Mouse (Mus musculus): Measurements from ENCODE around the gene Rpl23a. TPM values are rescaled to one million over a fixed set of nuclear protein-coding genes. Genes with fewer than 3 reads are reported as not detected.
A peak's percentile ranks its signal among the peaks of the same experiment; 100 is the strongest.
"Not testable (repeated sequence)": the region's sequence is repeated elsewhere in the genome, so short reads cannot be mapped to it uniquely, and the experiment has no call there.

The Rpl23a gene
- total RNA-seq, 2 experiments from 2014 or later, result 2,467 to 2,675 TPM

DNA sequence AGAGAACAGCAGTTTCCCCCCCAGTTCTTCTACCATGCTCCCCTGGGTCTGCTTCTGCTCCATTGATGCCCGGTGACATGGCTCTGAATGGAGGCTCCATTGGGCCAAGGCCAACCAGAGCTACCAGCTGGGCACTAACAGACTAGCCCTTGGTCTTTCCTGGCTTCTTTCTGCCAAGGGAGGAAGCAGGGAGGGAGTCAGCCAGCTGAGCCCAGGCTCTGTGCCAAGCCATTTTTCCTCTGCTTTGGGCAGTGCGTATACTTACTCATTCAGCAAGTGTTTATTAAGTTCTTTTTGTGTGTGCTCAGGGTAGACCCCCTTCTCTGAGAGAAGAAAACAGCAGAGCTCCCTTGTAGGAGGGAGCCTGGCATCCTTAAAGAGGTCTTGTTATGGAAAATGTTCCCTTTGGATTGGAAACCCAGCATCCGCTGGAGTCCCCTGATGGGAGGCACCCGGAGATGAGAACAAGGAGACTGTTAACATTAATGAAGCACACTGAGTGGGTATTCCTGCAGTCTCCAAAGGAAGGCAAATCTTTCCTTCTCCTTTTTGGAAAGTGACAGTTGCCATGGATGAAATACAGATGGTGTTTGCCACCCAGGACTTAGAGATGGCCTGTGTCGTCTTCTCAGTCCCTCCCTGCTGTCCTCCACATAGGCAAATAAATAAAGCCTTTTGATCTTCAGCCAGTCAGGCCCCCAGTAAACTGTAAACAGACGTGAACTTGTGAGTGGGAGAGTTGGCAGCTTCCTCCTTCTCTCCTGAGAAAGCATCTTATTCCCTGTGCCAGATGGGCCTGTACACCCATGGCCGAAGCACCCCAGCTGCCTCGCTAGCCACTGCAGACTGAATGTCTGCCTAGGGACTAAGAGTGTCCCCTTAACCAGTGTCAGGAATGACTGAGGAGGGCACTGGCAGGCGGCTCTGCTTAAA, 30.8 kb downstream of the Rpl23a start:
- ATAC-seq (ENCODE audit: poor library complexity, severe bottlenecking), result no peak

DNA sequence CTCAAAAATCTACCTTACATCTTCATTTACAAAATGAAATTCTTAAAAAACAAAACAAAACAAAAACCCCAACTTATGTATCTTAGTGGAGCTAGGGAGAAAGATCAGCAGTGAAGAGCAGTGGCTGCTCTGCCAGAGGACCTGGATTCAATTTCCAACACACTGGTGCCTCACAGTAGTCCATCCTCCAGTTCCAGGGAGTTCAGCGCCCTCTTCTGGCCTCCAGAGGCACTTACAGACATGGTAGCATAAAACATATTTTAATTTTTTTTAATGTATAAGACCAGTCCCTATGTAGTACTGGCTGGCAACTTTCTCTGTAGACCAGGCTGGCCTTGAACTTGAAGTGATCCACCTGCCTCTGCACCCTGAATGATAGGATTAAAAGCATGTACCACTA, 32.2 kb downstream of the Rpl23a start:
- peak; percentile 63; the same call in 1 of the 2 replicates for ATAC-seq (ENCODE audit: poor library complexity, severe bottlenecking)

- ATAC-seq (ENCODE audit: poor library complexity, severe bottlenecking), result no peak
Observed at GRCm38 (mm10) chr11:78146707-78147543, 36.5 kb downstream of the Rpl23a start.

DNA sequence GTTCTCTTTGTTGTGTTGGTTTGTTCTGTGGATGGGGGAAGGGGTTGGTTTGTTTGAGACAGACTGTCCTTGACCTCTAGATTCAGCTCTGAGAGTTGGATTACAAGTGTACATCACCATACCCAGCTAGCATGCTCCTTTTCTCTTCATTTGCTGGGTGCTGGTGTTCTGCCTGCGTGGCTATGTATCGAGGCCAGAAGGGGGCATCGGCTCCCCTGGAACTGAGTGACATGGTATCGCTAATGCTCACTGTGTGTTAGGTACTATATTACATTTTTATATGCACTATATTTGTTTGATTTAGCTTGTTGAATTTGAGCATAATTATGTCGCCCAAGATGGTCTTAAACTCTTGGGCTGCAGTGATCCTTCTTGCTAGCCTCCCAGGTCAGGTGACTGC, 37.2 kb downstream of the Rpl23a start:
- no peak for ATAC-seq (ENCODE audit: poor library complexity, severe bottlenecking)

GRCm38 (mm10) chr11:78143520-78143919, 39.9 kb downstream of the Rpl23a start:
- no peak for ATAC-seq (ENCODE audit: poor library complexity, severe bottlenecking)

DNA sequence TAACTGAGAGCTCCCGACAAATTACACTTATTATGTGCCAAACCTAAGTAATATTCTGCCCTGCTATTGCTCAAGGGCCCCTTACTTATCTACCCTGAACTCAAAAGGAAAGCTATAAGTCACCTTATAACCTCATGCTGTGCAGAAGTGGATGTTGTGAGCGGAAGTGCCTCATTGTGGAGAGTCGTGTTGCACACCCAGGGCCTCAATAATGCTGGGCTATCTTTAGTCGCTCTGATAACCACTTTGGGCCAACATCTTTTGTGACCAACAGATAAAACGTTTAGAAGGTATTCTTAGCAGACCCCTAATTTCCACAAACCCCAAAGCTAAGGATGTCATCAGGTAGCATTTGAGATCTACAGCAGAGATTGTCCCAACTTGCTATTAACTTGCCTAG, 42.7 kb downstream of the Rpl23a start:
- ATAC-seq (ENCODE audit: poor library complexity, severe bottlenecking), result peak; percentile 38; the same call in 1 of the 2 replicates

DNA sequence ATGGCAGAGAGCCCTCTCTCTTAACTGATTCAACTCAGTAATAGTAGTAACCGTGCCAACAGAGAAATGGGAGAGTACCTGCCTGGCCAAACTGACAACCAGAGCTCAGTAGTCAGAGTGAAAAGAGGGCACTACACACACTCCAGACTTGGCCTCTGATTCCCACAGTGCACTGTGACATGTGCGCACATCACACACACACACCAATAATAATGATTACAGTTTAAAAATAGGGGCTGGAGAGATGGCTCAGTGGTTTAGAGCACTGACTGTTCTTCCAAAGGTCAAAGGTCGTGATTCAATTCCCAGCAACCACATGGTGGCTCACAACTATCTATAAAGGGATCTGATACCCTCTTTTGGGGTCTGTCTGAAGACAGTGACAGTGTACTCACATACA, 45.4 kb downstream of the Rpl23a start:
- no peak for ATAC-seq (ENCODE audit: poor library complexity, severe bottlenecking)

- no peak for ATAC-seq (ENCODE audit: poor library complexity, severe bottlenecking)
Observed at GRCm38 (mm10) chr11:78137584-78137983, 45.8 kb downstream of the Rpl23a start.

- ATAC-seq (ENCODE audit: poor library complexity, severe bottlenecking), result no peak
Observed at GRCm38 (mm10) chr11:78136132-78136531, 47.3 kb downstream of the Rpl23a start.

DNA sequence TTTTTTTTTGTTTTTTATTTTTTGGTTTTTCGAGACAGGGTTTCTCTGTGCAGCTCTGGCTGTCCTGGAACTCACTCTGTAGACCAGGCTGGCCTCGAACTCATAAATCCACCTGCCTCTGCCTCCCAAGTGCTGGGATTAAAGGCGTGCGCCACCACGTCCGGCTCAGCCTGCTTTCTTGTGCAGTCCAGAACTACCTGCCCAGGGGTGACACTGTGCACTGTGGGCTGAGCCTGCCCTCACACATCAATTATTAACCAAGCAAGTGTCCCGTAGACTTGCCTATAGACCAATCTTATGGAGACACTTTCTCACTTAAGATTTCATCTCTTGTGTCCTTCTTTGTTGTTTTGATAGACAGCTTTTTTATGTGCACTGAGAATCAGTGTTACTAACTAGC, 48.1 kb downstream of the Rpl23a start:
- not testable (repeated sequence) for ATAC-seq (ENCODE audit: poor library complexity, severe bottlenecking)

GRCm38 (mm10) chr11:78134344-78134743, 49.0 kb downstream of the Rpl23a start:
- no peak for ATAC-seq (ENCODE audit: poor library complexity, severe bottlenecking)

- ATAC-seq (ENCODE audit: poor library complexity, severe bottlenecking), result no peak
Observed at GRCm38 (mm10) chr11:78133915-78134314, 49.5 kb downstream of the Rpl23a start.

Other genes with a start within 250 kb of the Rpl23a start
- 51.2 and 64.5 TPM in 2 replicates for gene Phf12, start 200.8 kb downstream of the Rpl23a start, total RNA-seq (2015)
- 21.0 and 26.3 TPM in 2 replicates for gene Phf12, start 200.8 kb downstream of the Rpl23a start, total RNA-seq (2017)
- gene Dhrs13, start 151.3 kb downstream of the Rpl23a start, total RNA-seq (2015), result 4.8 and 5.6 TPM in 2 replicates
- gene Dhrs13, start 151.3 kb downstream of the Rpl23a start, total RNA-seq (2017), result 3.5 and 5.3 TPM in 2 replicates
- gene Flot2, start 145.7 kb downstream of the Rpl23a start, total RNA-seq (2015), result 82.9 and 91.4 TPM in 2 replicates
- gene Flot2, start 145.7 kb downstream of the Rpl23a start, total RNA-seq (2017), result 140 and 141 TPM in 2 replicates
- gene Eral1, start 103.2 kb downstream of the Rpl23a start, total RNA-seq (2015), result 14.1 and 19.2 TPM in 2 replicates
- 20.9 and 22.1 TPM in 2 replicates for gene Eral1, start 103.2 kb downstream of the Rpl23a start, total RNA-seq (2017)
- gene Fam222b, start 88.9 kb downstream of the Rpl23a start, total RNA-seq (2015), result 24.0 and 28.2 TPM in 2 replicates
- gene Fam222b, start 88.9 kb downstream of the Rpl23a start, total RNA-seq (2017), result 8.5 and 9.1 TPM in 2 replicates
- gene Traf4, start 18.0 kb downstream of the Rpl23a start, total RNA-seq (2015), result 1.3 TPM in 2 replicates
- 0.51 and 2.2 TPM in 2 replicates for gene Traf4, start 18.0 kb downstream of the Rpl23a start, total RNA-seq (2017)
- gene Nek8, start 6.9 kb downstream of the Rpl23a start, total RNA-seq (2015), result 2.4 and 8.6 TPM in 2 replicates
- 2.1 and 6.9 TPM in 2 replicates for gene Nek8, start 6.9 kb downstream of the Rpl23a start, total RNA-seq (2017)
- 0.76 and 2.8 TPM in 2 replicates for gene Tlcd1, start 6.9 kb downstream of the Rpl23a start, total RNA-seq (2015)
- gene Tlcd1, start 6.9 kb downstream of the Rpl23a start, total RNA-seq (2017), result 1.0 and 1.3 TPM in 2 replicates
- gene Rab34, start 4.8 kb upstream of the Rpl23a start, total RNA-seq (2015), result not detected in 2 replicates
- gene Rab34, start 4.8 kb upstream of the Rpl23a start, total RNA-seq (2017), result 1.3 TPM in 1 of 2 replicates, not detected in the other
- 0.62 and 1.6 TPM in 2 replicates for gene Proca1, start 9.8 kb upstream of the Rpl23a start, total RNA-seq (2015)
- gene Proca1, start 9.8 kb upstream of the Rpl23a start, total RNA-seq (2017), result 1.1 and 1.3 TPM in 2 replicates
- gene Sdf2, start 62.2 kb upstream of the Rpl23a start, total RNA-seq (2015), result 64.3 and 75.1 TPM in 2 replicates
- gene Sdf2, start 62.2 kb upstream of the Rpl23a start, total RNA-seq (2017), result 44.1 and 50.1 TPM in 2 replicates
- 28.3 and 28.7 TPM in 2 replicates for gene Supt6, start 62.4 kb upstream of the Rpl23a start, total RNA-seq (2015)
- gene Supt6, start 62.4 kb upstream of the Rpl23a start, total RNA-seq (2017), result 27.2 and 36.4 TPM in 2 replicates
- 33.7 and 43.5 TPM in 2 replicates for gene 2610507B11Rik, start 78.2 kb upstream of the Rpl23a start, total RNA-seq (2015)
- 54.6 and 57.2 TPM in 2 replicates for gene 2610507B11Rik, start 78.2 kb upstream of the Rpl23a start, total RNA-seq (2017)
- gene BC030499, start 107.3 kb upstream of the Rpl23a start, total RNA-seq (2015), result 0.56 TPM in 1 of 2 replicates, not detected in the other
- 0.18 and 0.77 TPM in 2 replicates for gene BC030499, start 107.3 kb upstream of the Rpl23a start, total RNA-seq (2017)
- 23.6 and 31.6 TPM in 2 replicates for gene Spag5, start 117.9 kb upstream of the Rpl23a start, total RNA-seq (2015)
- 60.7 and 63.2 TPM in 2 replicates for gene Spag5, start 117.9 kb upstream of the Rpl23a start, total RNA-seq (2017)
- gene Aldoc, start 139.4 kb upstream of the Rpl23a start, total RNA-seq (2015), result 0.62 and 1.7 TPM in 2 replicates
- 1.0 and 1.6 TPM in 2 replicates for gene Aldoc, start 139.4 kb upstream of the Rpl23a start, total RNA-seq (2017)
- gene Pigs, start 144.8 kb upstream of the Rpl23a start, total RNA-seq (2015), result 31.8 and 33.5 TPM in 2 replicates
- gene Pigs, start 144.8 kb upstream of the Rpl23a start, total RNA-seq (2017), result 21.5 and 22.4 TPM in 2 replicates
- 94.0 and 96.6 TPM in 2 replicates for gene Unc119, start 159.9 kb upstream of the Rpl23a start, total RNA-seq (2015)
- gene Unc119, start 159.9 kb upstream of the Rpl23a start, total RNA-seq (2017), result 54.2 and 56.7 TPM in 2 replicates
- not detected in 2 replicates for gene Foxn1, start 203.0 kb upstream of the Rpl23a start, total RNA-seq (2015)
- not detected in 2 replicates for gene Foxn1, start 203.0 kb upstream of the Rpl23a start, total RNA-seq (2017)
- gene Slc13a2, start 238.6 kb upstream of the Rpl23a start, total RNA-seq (2015), result 0.51 TPM in 1 of 2 replicates, not detected in the other
- not detected in 2 replicates for gene Slc13a2, start 238.6 kb upstream of the Rpl23a start, total RNA-seq (2017)

Data from megakaryocyte, adult 5-6 weeks (primary cell).